Mouse (Mus musculus) c-Kit-positive CD71-negative TER-119-negative erythroid progenitor cells, embryonic 14.5 days (primary cell): ENCODE results near the gene Sptssb.

Source experiments
- DNase-seq: peaks from one replicate; pipeline ENCODE4 v3.0.0-alpha.2; 2013; ENCODE audit warnings: low read depth

Gene Sptssb

GRCm38 (mm10) chr3:69829532-69829931, 30.2 kb downstream of the Sptssb start:
- DNase-seq, result no peak

- no peak for DNase-seq
These were observed 35.2 kb downstream of the Sptssb start for GRCm38 (mm10) chr3:69824536-69824935.

DNA sequence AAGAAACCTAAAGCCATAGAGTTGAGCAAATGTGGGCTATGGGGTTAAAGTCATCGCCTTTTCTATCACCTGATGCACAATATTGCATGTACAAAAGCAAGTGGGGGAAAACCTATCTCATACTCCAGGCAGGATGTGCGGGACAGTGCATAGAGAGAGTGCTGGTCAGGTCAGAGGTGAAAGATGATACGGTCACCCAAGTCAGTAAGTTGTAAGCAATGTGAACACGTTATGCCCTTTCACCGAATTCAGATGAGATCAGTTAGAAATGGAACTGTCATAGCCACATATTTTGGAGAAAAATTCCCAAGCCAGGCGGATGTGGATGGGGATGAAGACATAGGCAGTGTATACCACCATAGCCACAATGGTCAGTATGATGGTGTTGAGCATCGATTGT, 39.1 kb downstream of the Sptssb start:
- no peak for DNase-seq

GRCm38 (mm10) chr3:69819851-69820200, 39.9 kb downstream of the Sptssb start:
- no peak for DNase-seq

DNA sequence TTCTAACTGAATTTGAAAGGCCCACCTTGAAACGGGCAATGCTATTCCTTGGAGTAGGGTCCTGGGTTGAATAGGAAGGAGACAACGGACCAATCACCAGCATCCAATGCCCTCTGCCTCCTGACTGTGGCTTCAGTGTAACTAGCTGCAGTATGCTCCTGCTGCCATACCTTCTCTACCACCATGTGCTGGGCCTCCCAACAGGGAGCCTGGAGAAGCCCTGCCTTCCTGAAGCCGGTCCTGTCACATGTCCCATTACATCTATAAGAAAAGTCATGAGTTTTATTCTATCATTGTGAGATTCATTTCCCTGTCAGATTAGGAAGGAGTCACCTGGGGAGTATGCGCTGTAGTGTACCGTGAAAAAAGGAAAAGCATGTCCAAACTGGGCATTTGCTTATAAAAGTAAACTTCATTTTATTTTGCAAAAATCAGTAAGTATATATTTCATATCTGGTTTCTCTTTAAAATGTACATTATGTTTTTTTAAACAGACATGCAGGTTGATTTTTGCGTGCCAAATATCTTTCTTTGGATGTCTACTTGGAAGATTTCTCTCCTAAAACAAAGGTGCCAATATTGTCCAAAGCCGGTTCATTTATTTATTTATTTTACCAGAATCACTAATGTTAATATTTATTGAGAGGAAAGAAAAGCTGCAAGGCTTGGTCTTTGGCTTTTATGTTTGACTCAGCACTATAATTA, 40.4 kb downstream of the Sptssb start:
- DNase-seq, result no peak

- no peak for DNase-seq
These were observed 41.3 kb downstream of the Sptssb start for GRCm38 (mm10) chr3:69818466-69818865.

DNA sequence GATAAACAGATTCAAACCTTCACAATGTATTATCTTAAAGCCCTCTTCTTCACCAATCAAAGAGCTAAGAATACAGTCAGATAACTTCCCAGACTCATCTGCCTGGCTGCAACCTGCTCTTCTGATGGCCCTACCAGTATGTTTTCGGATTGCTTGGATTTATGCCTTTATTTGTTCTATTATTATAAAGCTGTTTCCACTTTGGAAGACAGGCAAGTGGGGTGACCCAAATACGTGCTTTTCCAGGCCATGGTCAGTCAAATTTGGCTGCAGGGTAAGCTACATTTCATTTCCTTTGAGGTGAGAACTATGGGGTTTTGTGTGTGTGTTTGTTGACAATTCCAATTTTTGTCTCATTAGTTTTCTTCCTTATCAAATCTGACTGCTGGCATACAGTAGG, 43.2 kb downstream of the Sptssb start:
- DNase-seq, result no peak

DNA sequence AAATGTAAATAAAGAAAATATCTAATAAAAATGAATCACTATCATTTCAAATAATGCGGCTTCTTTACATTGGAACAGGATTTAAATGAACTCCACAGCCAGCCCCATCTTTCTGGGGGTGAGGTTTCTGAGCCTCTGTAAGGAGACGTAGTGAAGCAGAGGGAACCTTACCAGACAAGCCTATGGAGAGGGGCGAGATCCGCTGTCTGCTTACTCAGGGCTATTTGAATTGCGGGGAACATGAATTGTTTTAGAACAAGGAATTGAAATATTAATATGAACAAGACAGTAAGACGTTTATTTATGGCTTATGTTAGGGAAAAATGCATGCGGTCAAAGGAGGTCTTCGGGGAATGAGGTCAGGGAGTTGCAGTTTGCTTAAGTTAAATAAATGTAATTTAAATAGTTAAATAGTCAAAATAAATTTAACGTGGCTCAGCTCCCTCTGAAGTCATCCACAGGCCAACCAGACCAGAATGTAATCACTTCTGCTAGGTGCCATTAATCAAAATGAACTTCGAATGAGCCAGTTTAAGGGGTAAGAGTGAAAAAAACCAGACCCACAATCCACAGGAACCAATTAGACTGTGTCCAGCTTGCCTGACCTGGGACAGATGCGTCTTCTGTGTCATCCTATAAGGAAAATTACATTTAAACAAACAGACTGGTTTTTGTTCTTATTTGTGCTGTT, 46.6 kb downstream of the Sptssb start:
- no peak for DNase-seq

- DNase-seq, result no peak
These were observed 47.3 kb downstream of the Sptssb start for GRCm38 (mm10) chr3:69812442-69812841.

GRCm38 (mm10) chr3:69808479-69808878, 51.3 kb downstream of the Sptssb start:
- DNase-seq, result no peak

GRCm38 (mm10) chr3:69803137-69803536, 56.6 kb downstream of the Sptssb start:
- DNase-seq, result no peak

GRCm38 (mm10) chr3:69800829-69801384, 58.8 kb downstream of the Sptssb start:
- DNase-seq, result no peak

GRCm38 (mm10) chr3:69799096-69799495, 60.6 kb downstream of the Sptssb start:
- no peak for DNase-seq

- no peak for DNase-seq
These were observed 61.8 kb downstream of the Sptssb start for GRCm38 (mm10) chr3:69797969-69798368.

DNA sequence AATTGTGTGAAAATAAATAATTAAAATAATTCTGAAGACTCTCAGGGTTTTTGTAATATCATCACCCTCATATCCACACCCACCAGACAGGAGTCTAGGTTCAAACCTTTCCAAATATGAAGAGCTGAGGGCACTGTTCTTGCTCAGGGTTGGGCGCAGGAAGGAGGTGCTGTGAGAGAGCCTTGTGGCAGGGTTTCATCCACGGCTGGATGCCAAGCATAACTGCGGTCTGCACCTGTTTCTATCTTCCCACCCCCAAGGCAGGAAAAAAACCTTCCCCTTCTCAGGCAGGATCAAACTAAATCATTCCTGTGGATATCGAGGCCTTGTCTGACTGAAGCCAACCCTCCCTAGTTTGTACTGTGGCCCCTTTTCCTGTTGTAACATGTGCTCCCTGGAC, 62.2 kb downstream of the Sptssb start:
- DNase-seq, result no peak

DNA sequence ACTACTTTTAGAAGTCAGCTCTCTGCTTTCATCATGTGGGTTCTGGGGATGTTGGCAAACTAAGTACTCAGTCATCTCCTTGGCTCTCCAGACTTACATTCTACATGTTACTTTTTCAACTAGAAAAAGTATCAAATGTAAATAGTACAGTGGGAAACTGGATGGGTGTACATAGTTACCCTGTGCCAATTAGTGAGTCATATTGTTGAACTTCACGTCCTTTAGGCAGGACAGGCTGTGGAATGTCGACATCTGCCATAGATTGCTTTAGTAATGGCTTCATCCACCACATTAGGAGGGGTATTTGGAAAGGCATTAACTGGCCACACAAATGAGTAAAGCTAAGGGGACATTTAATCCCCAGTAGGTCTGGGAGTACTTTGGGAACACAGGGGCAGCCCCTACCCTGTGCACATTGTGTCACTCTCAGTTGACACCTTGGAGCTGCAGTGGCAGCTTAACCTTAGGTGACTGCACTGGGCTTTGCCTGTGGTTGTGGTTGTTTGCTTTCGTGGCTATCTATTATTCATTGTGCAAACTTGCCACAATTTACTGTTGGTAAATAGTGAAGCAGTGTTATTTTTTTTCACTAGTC, 66.8 kb downstream of the Sptssb start:
- no peak for DNase-seq

GRCm38 (mm10) chr3:69779246-69779796, 80.4 kb downstream of the Sptssb start:
- DNase-seq, result no peak

DNA sequence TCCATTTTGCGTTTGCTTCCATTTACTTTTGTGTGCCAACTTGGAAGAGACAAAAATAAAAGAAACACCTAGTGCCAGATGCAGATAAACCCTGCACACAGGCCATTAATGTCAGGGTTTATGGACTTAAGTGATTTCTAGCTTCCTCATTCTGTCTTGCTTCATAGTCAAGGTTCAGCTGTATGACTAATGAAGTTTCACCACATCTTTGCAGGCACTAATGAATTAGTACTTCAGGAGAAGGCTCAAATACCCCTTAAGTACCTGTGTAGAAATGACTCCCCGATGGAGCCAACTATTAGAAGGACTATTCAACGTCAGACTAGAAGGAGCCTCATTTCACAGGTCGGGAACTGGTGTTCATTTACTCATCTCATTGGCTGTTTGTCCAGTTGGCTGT, 86.4 kb downstream of the Sptssb start:
- DNase-seq, result no peak
